Mouse (Mus musculus): ENCODE data around the gene Zbtb32. TPM values are rescaled to one million over a fixed set of nuclear protein-coding genes. Genes with fewer than 3 reads are reported as not detected.

Gene Zbtb32
- polyA plus RNA-seq, 1 experiment from 2014 or later, result 0.77 TPM

DNA sequence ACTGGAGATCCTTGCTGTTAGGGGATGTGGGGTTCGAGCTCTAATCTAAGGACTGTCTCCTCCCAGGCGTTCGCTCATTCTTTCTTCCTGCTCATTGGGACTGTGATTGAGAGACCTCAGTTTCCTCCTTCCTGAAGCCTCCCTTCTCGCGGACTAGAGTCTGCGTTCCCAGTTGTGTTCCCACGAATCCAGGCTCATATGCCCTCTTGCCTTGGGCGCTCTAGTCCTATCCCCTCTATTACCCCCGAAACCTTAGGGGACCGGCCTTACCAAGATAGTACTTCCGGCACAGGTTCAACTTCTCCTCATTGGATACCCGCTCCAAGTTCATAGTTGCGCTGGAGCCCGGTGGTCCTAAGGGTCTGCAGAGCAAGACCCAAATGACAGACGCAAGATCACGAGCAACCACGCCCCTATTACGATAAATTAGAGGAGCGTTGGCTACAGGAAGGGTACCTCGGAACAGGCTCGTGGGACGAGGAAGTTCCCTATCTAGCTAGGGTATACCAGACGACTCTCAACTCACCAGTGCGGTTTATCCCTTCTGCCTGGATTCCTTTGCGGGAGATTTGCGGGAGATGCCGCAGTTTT lies 36.1 kb downstream of the Zbtb32 start:
- no peaks in the 10 kb centered on the region for H3K27me3 ChIP-seq (ENCODE audit: insufficient read depth, low read length)
- peaks cover 19% of the 10 kb centered on the region for H3K4me1 ChIP-seq (ENCODE audit: insufficient read depth, low read length)
- H3K27ac ChIP-seq (ENCODE audit: low read length), result peak overlapping the region; percentile 79
- peak overlapping the region; percentile 81 for H3K9ac ChIP-seq (replicated peaks; ENCODE audit: low read length)
- peak overlapping the region; percentile 82 for H3K4me3 ChIP-seq (ENCODE audit: low read length)
- H3K36me3 ChIP-seq (ENCODE audit: insufficient read depth, low read length), result peaks cover 25% of the 10 kb centered on the region
- no peaks in the 10 kb centered on the region for H3K9me3 ChIP-seq (ENCODE audit: low read length)
- WGBS, result under 1% methylated on average over 27 of the region's 27 CpGs
- 0 out of 2 replicates have a peak, but pooled peaks have one; percentile 4 for ATAC-seq (ENCODE audit: low FRiP score, low TSS enrichment)
- H3K4me2 ChIP-seq (replicated peaks; ENCODE audit: low read depth, low read length), result peak overlapping the region; percentile 78

- H3K4me2 ChIP-seq (replicated peaks; ENCODE audit: low read depth, low read length), result no peak overlapping the region
- H3K9ac ChIP-seq (replicated peaks; ENCODE audit: low read length), result no peak overlapping the region
- peaks cover 22% of the 10 kb centered on the region for H3K36me3 ChIP-seq (ENCODE audit: insufficient read depth, low read length)
- no peak for ATAC-seq (ENCODE audit: low FRiP score, low TSS enrichment)
- no peaks in the 10 kb centered on the region for H3K9me3 ChIP-seq (ENCODE audit: low read length)
- peaks cover 19% of the 10 kb centered on the region for H3K4me1 ChIP-seq (ENCODE audit: insufficient read depth, low read length)
- WGBS, result 64% methylated on average over 2 of the region's 2 CpGs
- H3K27ac ChIP-seq (ENCODE audit: low read length), result no peak overlapping the region
- no peak overlapping the region for H3K4me3 ChIP-seq (ENCODE audit: low read length)
- no peaks in the 10 kb centered on the region for H3K27me3 ChIP-seq (ENCODE audit: insufficient read depth, low read length)
Observed at GRCm38 (mm10) chr7:30560296-30560695, 38.4 kb downstream of the Zbtb32 start.

- peak within 1 kb of the TSS; percentile 96 for H3K4me2 ChIP-seq (replicated peaks; ENCODE audit: low read depth, low read length)
- peaks cover 19% of the 10 kb centered on the region for H3K4me1 ChIP-seq (ENCODE audit: insufficient read depth, low read length)
- under 1% methylated on average over 20 of the region's 20 CpGs for WGBS
- H3K9me3 ChIP-seq (ENCODE audit: low read length), result no peaks in the 10 kb centered on the region
- H3K9ac ChIP-seq (replicated peaks; ENCODE audit: low read length), result peak within 1 kb of the TSS; percentile 83
- peak; percentile 89 for ATAC-seq (ENCODE audit: low FRiP score, low TSS enrichment)
- peak within 1 kb of the TSS; percentile 48 for H3K27ac ChIP-seq (ENCODE audit: low read length)
- H3K4me3 ChIP-seq (ENCODE audit: low read length), result peak within 1 kb of the TSS; percentile 81
- peaks cover 25% of the 10 kb centered on the region for H3K36me3 ChIP-seq (ENCODE audit: insufficient read depth, low read length)
- H3K27me3 ChIP-seq (ENCODE audit: insufficient read depth, low read length), result no peaks in the 10 kb centered on the region
Observed at GRCm38 (mm10) chr7:30559443-30559954, 39.2 kb downstream of the Zbtb32 start, which contains the start of gene Lin37. Lin37 (minus strand) TSS chr7:30559838.

DNA sequence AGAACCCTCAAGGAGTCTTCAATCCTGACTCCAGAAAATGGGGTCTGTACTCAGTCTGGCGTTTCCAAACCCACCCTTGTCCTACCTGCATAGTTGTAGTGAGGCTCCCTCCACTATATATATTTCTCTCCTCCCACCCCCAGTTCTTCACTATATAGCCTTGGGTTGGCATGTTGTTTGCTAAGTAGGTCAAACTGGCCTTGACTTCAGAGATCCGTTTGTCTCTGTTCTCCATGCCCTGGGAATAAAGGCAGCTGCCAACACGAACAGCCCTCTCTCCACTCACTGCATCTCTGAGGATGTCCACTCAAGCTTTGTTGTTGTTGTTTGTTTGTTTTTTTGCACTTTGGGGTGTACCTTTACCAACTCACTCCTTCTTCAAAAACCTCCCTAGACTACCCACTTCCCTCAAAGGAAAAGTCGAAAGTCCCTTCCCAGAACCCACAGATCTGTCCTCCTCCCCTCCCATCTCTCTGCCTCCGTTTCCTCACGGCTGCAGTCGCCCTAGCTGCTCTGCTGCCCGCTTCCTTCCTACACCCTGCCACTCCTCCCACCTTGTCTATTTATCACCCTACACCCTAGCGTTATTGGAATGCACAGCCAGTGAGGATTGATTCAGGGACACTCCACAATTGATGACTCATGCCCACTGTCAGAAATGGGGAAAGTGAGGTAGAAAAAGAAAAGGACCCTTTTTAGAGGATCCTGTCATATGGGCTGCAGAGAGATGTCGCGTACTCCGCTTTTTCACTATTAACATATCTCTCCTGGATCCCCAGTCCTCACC lies 39.9 kb downstream of the Zbtb32 start:
- 13% methylated on average over 12 of the region's 12 CpGs for WGBS
- peak overlapping the region; percentile 96 for H3K4me2 ChIP-seq (replicated peaks; ENCODE audit: low read depth, low read length)

DNA sequence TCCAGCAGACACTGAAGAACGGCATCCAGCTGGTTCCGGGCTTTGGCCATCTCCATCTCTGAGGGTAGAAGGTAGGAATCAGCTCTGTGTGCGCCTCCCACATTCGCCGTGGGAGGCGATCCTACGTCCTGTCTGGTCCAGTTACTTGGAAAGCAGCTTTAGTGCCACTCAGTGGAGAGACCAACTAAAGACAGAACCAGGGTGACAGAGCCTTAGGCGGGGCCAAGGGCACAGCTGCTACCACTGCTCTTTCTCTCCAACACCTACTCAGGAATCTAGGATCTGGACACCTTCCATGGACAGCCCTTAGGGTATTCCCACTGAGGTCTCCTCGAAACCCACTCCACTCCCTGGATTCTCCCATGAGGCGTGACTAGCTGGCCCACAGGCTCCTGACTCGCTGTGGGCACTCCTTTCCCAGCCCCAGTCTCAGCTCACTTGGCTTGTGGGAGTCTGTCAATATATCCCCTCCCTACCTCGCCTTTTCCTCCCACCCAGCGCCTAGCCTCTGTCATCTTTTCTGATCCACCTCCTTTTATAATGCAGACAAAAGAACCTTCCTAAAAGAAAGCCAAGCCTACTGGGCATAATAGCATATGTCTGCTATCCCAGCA lies 40.7 kb downstream of the Zbtb32 start:
- H3K9ac ChIP-seq (replicated peaks; ENCODE audit: low read length), result peak overlapping the region; percentile 83

More for the DNA sequence above, 39.9 kb downstream of the Zbtb32 start:
- Histone ChIP-seq H3K27ac (ENCODE audit: low read length) (peak overlapping the region; percentile 17; the same call in 1 of the 2 replicates), H3K4me3 (ENCODE audit: low read length) (peak overlapping the region; percentile 81), H3K27me3 (ENCODE audit: insufficient read depth, low read length) (no peaks in the 10 kb centered on the region), H3K9me3 (ENCODE audit: low read length) (no peaks in the 10 kb centered on the region), H3K4me1 (ENCODE audit: insufficient read depth, low read length) (peaks cover 14% of the 10 kb centered on the region), H3K9ac (replicated peaks; ENCODE audit: low read length) (peak overlapping the region; percentile 83), H3K36me3 (ENCODE audit: insufficient read depth, low read length) (peaks cover 31% of the 10 kb centered on the region)
- ATAC-seq (ENCODE audit: low FRiP score, low TSS enrichment), result no peak

DNA sequence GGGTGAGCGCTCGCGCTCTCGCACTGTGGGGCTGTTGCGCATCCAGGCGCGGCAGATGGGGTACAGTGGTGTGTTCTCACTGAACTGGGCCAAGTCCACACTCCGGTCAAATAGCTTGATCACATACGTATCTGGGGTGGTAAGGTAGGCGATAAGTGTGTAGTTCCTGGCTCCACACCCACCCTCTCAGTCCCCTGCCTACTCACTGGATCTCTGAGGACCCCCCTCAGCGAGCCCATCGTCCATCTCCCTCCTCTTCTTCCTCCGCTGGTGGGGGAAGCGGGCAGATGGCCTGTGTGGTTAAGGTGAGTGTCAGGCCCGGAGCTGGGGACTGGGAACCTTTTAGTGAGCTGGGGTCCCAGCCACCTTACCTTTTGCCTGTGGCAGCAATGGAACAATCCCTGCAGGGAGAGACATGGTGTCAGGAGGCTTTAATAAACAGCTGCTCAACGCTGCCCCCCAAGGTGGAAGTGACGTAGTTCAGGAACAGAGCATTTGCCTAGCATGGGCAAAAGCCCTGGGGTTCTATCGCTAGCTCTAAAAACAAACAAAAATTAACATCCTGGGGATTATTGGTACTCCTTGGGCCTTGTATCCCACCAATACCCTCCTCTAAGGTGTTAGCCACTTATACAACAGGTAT lies 41.7 kb downstream of the Zbtb32 start:
- H3K36me3 ChIP-seq (ENCODE audit: insufficient read depth, low read length), result peaks cover 31% of the 10 kb centered on the region
- H3K9me3 ChIP-seq (ENCODE audit: low read length), result no peaks in the 10 kb centered on the region
- no peak overlapping the region for H3K4me2 ChIP-seq (replicated peaks; ENCODE audit: low read depth, low read length)
- no peak overlapping the region for H3K4me3 ChIP-seq (ENCODE audit: low read length)
- no peaks in the 10 kb centered on the region for H3K27me3 ChIP-seq (ENCODE audit: insufficient read depth, low read length)
- ATAC-seq (ENCODE audit: low FRiP score, low TSS enrichment), result no peak
- WGBS, result 93% methylated on average over 18 of the region's 18 CpGs
- H3K27ac ChIP-seq (ENCODE audit: low read length), result no peak overlapping the region
- no peak overlapping the region for H3K9ac ChIP-seq (replicated peaks; ENCODE audit: low read length)
- H3K4me1 ChIP-seq (ENCODE audit: insufficient read depth, low read length), result peaks cover 26% of the 10 kb centered on the region

More for the DNA sequence above, 40.7 kb downstream of the Zbtb32 start:
- Histone ChIP-seq H3K36me3 (ENCODE audit: insufficient read depth, low read length) (peaks cover 31% of the 10 kb centered on the region), H3K4me2 (replicated peaks; ENCODE audit: low read depth, low read length) (peak overlapping the region; percentile 96), H3K27ac (ENCODE audit: low read length) (no peak overlapping the region), H3K4me1 (ENCODE audit: insufficient read depth, low read length) (peaks cover 21% of the 10 kb centered on the region), H3K27me3 (ENCODE audit: insufficient read depth, low read length) (no peaks in the 10 kb centered on the region), H3K9me3 (ENCODE audit: low read length) (no peaks in the 10 kb centered on the region), H3K4me3 (ENCODE audit: low read length) (peak overlapping the region; percentile 81)
- 84% methylated on average over 13 of the region's 13 CpGs for WGBS
- ATAC-seq (ENCODE audit: low FRiP score, low TSS enrichment), result no peak

DNA sequence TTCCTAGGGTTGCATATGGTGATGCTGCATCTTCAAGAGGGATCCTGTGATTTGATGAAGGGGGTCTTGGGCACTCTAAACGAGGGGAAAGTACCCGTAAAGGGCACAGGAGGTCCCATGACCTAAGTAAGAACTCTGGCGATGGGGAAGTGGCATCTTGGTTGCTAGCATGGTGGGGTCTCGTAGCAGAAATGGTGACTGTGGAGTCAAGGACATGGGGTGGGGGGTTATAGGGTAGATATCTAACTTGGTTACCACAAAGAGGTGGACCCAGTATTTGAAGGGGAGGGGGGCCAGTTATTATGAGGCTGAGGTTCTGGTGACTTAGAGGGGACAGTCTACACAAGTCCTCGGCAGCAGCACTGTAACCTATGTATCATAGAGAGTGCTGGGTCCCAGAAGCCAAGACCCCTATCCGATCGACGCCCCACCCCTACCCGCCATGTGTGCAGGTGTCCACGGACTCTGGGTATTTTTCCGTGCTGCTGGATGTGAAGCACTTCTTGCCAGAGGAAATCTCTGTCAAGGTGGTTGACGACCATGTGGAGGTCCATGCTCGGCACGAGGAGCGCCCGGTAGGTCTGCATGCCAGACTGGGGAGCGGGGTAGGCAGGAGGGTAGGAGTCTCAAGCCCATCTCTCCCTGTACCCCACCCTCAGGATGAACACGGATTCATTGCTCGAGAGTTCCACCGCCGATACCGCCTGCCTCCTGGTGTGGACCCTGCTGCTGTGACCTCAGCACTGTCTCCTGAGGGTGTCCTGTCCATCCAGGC lies 44.7 kb downstream of the Zbtb32 start:
- H3K4me3 ChIP-seq (ENCODE audit: low read length), result peak overlapping the region; percentile 76
- ATAC-seq (ENCODE audit: low FRiP score, low TSS enrichment), result no peak
- peaks cover 34% of the 10 kb centered on the region for H3K36me3 ChIP-seq (ENCODE audit: insufficient read depth, low read length)
- H3K4me1 ChIP-seq (ENCODE audit: insufficient read depth, low read length), result peaks cover 34% of the 10 kb centered on the region
- H3K27me3 ChIP-seq (ENCODE audit: insufficient read depth, low read length), result no peaks in the 10 kb centered on the region
- peak overlapping the region; percentile 95 for H3K4me2 ChIP-seq (replicated peaks; ENCODE audit: low read depth, low read length)
- no peaks in the 10 kb centered on the region for H3K9me3 ChIP-seq (ENCODE audit: low read length)
- H3K9ac ChIP-seq (replicated peaks; ENCODE audit: low read length), result peak overlapping the region; percentile 84; the same call in 1 of the 2 replicates
- no peak overlapping the region for H3K27ac ChIP-seq (ENCODE audit: low read length)
- 83% methylated on average over 22 of the region's 22 CpGs for WGBS

GRCm38 (mm10) chr7:30553021-30553589 lies 45.6 kb downstream of the Zbtb32 start:
- WGBS, result 2% methylated on average over 23 of the region's 23 CpGs

More at GRCm38 (mm10) chr7:30553021-30553589, 45.6 kb downstream of the Zbtb32 start:
- peaks cover 25% of the 10 kb centered on the region for H3K4me1 ChIP-seq (ENCODE audit: insufficient read depth, low read length)
- peak overlapping the region; percentile 95 for H3K4me2 ChIP-seq (replicated peaks; ENCODE audit: low read depth, low read length)
- peaks cover 36% of the 10 kb centered on the region for H3K36me3 ChIP-seq (ENCODE audit: insufficient read depth, low read length)
- no peaks in the 10 kb centered on the region for H3K27me3 ChIP-seq (ENCODE audit: insufficient read depth, low read length)
- H3K9ac ChIP-seq (replicated peaks; ENCODE audit: low read length), result peak overlapping the region; percentile 84
- ATAC-seq (ENCODE audit: low FRiP score, low TSS enrichment), result peak; percentile 23; the same call in 1 of the 2 replicates
- H3K27ac ChIP-seq (ENCODE audit: low read length), result peak overlapping the region; percentile 99
- H3K9me3 ChIP-seq (ENCODE audit: low read length), result no peaks in the 10 kb centered on the region
- peak overlapping the region; percentile 76 for H3K4me3 ChIP-seq (ENCODE audit: low read length)
